Mouse (Mus musculus) ES-Bruce4 (cell line): ENCODE data around the gene Olfr937. TPM values are rescaled to one million over a fixed set of nuclear protein-coding genes. Genes with fewer than 3 reads are reported as not detected.

ENCODE experiments used
- H3K27ac ChIP-seq: 2 replicates; pipeline ENCODE4 v1.5.1; 2012; ENCODE audit warnings: low read length, inconsistent platforms; ENCODE audit not compliant: insufficient read depth
- H3K27me3 ChIP-seq: 2 replicates; pipeline ENCODE4 v1.6.1; 2012; ENCODE audit warnings: mild to moderate bottlenecking, low read length, inconsistent platforms; ENCODE audit not compliant: control insufficient read depth, poor library complexity, insufficient read depth, severe bottlenecking
- H3K36me3 ChIP-seq: 2 replicates; pipeline ENCODE4 v1.6.1; 2012; ENCODE audit warnings: inconsistent platforms, mild to moderate bottlenecking, low read length, moderate library complexity; ENCODE audit not compliant: control insufficient read depth, poor library complexity, insufficient read depth, severe bottlenecking
- H3K4me1 ChIP-seq: one replicate; pipeline ENCODE4 v1.8.1; 2011; ENCODE audit warnings: low read length; ENCODE audit not compliant: control insufficient read depth, insufficient read depth
- H3K4me3 ChIP-seq: 2 replicates; pipeline ENCODE4 v1.5.1; 2011; ENCODE audit warnings: low read depth, mild to moderate bottlenecking, low read length
- H3K9ac ChIP-seq: 2 replicates; pipeline ENCODE4 v1.6.1; 2012; ENCODE audit warnings: low read depth, mild to moderate bottlenecking, inconsistent platforms; ENCODE audit not compliant: poor library complexity, severe bottlenecking
- H3K9me3 ChIP-seq: replicated peaks from 2 replicates; pipeline ENCODE4 v1.6.1; 2012; ENCODE audit warnings: mild to moderate bottlenecking, low read length, inconsistent platforms; ENCODE audit not compliant: control insufficient read depth, poor library complexity, insufficient read depth, severe bottlenecking
- CTCF ChIP-seq: IDR thresholded peaks from one replicate; pipeline ENCODE4 v1.8.1; 2011; ENCODE audit warnings: low read depth, low read length
- EP300 ChIP-seq: IDR thresholded peaks from 2 replicates; pipeline ENCODE4 v1.6.1; 2011; ENCODE audit warnings: low read depth, low read length; ENCODE audit not compliant: insufficient read depth
- POLR2A ChIP-seq: IDR thresholded peaks from one replicate; pipeline ENCODE4 v1.8.1; 2011; ENCODE audit warnings: low read length; ENCODE audit not compliant: insufficient read depth
- polyA plus RNA-seq: library from polyadenylated mRNA; stranded (reverse); fragments of >200 nt; gene quantifications from 2 replicates; pipeline ENCODE4 v1.2.4, GENCODE M21; 2011; ENCODE audit warnings: low read depth; ENCODE audit not compliant: missing spikeins, insufficient read depth, insufficient read length

Gene Olfr937
- not detected in 2 replicates for polyA plus RNA-seq

DNA sequence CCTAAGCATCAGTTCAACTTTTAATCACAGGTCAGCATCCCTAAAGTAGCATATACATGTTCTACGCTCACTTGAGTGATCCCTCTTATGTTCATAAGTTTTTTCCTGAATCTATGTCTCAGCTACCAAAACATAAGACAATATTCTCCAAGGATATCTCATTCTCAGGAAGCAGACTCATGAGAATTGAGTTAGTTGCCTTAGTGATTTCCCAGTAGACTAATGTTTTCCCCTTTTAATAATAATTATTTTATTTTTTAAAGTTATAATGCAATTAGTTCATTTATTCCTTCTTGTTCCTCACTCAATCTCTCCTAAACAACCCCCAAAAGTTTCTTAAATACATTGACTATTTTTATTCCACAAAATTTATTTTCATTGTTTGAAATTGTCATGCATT, at the start of gene Olfr937:
Gene Olfr937, minus strand, starts transcription at position 101 of the 400 bp plus-strand sequence.
- TF ChIP-seq EP300 (no peak), POLR2A (no peak), CTCF (no peak)
- no peaks in the 10 kb centered on the region for H3K36me3 ChIP-seq

DNA sequence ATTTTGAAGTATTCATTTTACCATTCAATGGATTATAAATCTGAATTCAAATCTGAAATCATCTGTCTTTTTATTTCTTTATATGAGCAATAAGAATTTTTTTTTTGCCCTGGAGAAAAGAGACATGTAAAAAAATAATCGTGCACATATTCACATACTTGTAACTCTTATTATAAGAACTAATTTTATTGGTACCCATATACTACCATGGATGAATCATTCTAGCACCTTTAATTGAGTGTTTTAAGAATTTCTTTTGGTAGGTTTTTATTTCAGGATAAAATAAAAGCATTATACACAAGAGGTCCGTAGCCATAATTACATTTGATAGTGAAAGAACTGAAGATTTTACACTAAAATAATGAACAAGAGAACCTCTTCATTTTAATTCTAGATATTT, 14.0 kb upstream of the Olfr937 start, which contains the start of gene Olfr938:
Gene Olfr938, minus strand, starts transcription at position 101 of the 400 bp plus-strand sequence.
- Histone ChIP-seq H3K27ac (no peak within 1 kb of the TSS), H3K36me3 (no peaks in the 10 kb centered on the region), H3K4me1 (no peaks in the 10 kb centered on the region), H3K4me3 (no peak within 1 kb of the TSS), H3K9ac (no peak within 1 kb of the TSS), H3K27me3 (no peaks in the 10 kb centered on the region), H3K9me3 (no peaks in the 10 kb centered on the region)
- TF ChIP-seq EP300 (no peak), POLR2A (no peak), CTCF (no peak)

More for the DNA sequence above, at the start of gene Olfr937:
- no peak within 1 kb of the TSS for H3K27ac ChIP-seq
- no peaks in the 10 kb centered on the region for H3K9me3 ChIP-seq
- H3K4me1 ChIP-seq = no peaks in the 10 kb centered on the region
- no peaks in the 10 kb centered on the region for H3K27me3 ChIP-seq
- H3K4me3 ChIP-seq = no peak within 1 kb of the TSS
- H3K9ac ChIP-seq = no peak within 1 kb of the TSS

DNA sequence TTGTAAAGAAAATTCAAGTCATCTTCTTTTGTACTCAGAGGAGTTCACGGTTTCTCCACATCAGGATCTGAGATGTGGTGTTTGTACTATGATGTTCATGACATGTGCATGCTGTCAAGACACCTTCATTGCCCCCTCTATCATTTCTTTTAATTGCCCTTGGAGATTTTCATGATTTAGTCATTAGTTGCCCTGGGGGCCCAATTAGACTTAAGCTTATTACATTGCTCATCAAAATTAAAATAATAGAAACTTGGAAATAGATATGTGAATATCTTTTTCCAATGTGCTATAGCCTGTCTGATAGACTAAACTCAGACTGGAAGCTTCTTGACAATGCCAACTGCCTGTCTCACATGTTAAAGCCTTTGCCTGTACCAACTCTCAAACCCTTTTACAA, 41.5 kb downstream of the Olfr937 start, which contains the start of gene Olfr146:
Gene Olfr146, minus strand, starts transcription at position 101 of the 400 bp plus-strand sequence.
- Histone ChIP-seq H3K4me3 (no peak within 1 kb of the TSS), H3K27ac (no peak within 1 kb of the TSS), H3K27me3 (no peaks in the 10 kb centered on the region), H3K9ac (no peak within 1 kb of the TSS), H3K36me3 (no peaks in the 10 kb centered on the region), H3K9me3 (no peaks in the 10 kb centered on the region), H3K4me1 (no peaks in the 10 kb centered on the region)
- no peak for TF ChIP-seq POLR2A

Other genes starting within 250 kb of the Olfr937 start
- not detected in 2 replicates for gene Olfr923, start 238.4 kb downstream of the Olfr937 start, polyA plus RNA-seq
- gene Olfr924, start 220.5 kb downstream of the Olfr937 start, polyA plus RNA-seq = not detected in 2 replicates
- not detected in 2 replicates for gene Olfr26, start 209.9 kb downstream of the Olfr937 start, polyA plus RNA-seq
- gene Olfr926, start 187.8 kb downstream of the Olfr937 start, polyA plus RNA-seq = not detected in 2 replicates
- not detected in 2 replicates for gene Olfr930, start 135.1 kb downstream of the Olfr937 start, polyA plus RNA-seq
- not detected in 2 replicates for gene Olfr933, start 92.6 kb downstream of the Olfr937 start, polyA plus RNA-seq
- not detected in 2 replicates for gene Olfr934, start 76.6 kb downstream of the Olfr937 start, polyA plus RNA-seq
- gene Olfr935, start 65.3 kb downstream of the Olfr937 start, polyA plus RNA-seq = not detected in 2 replicates
- not detected in 2 replicates for gene Olfr146, start 41.6 kb downstream of the Olfr937 start, polyA plus RNA-seq
- gene Olfr938, start 13.9 kb upstream of the Olfr937 start, polyA plus RNA-seq = not detected in 2 replicates
- gene Olfr27, start 63.2 kb upstream of the Olfr937 start, polyA plus RNA-seq = not detected in 2 replicates
- gene Olfr943, start 101.4 kb upstream of the Olfr937 start, polyA plus RNA-seq = 0.31 and 0.35 TPM in 2 replicates
- gene Olfr944, start 137.0 kb upstream of the Olfr937 start, polyA plus RNA-seq = not detected in 2 replicates
- not detected in 2 replicates for gene Olfr1537, start 185.0 kb upstream of the Olfr937 start, polyA plus RNA-seq
- not detected in 2 replicates for gene Olfr945, start 211.9 kb upstream of the Olfr937 start, polyA plus RNA-seq